Mouse (Mus musculus): ENCODE measurements around the gene Gm49358.
A peak's percentile ranks its signal among the peaks of the same experiment; 100 is the strongest.

Gm49358 gene

GRCm38 (mm10) chr10:86763672-86764071, at the start of gene Gm49358:
Gm49358 (plus strand) TSS chr10:86763972.
- Histone ChIP-seq H3K36me3 (ENCODE audit: control insufficient read depth, insufficient read depth, low read length, poor library complexity, severe bottlenecking) (no peaks in the 10 kb centered on the region), H3K27me3 (ENCODE audit: control insufficient read depth, insufficient read depth, low read length, poor library complexity, severe bottlenecking) (no peaks in the 10 kb centered on the region)
- DNase-seq (ENCODE audit: low read depth, low spot score): no peak

DNA sequence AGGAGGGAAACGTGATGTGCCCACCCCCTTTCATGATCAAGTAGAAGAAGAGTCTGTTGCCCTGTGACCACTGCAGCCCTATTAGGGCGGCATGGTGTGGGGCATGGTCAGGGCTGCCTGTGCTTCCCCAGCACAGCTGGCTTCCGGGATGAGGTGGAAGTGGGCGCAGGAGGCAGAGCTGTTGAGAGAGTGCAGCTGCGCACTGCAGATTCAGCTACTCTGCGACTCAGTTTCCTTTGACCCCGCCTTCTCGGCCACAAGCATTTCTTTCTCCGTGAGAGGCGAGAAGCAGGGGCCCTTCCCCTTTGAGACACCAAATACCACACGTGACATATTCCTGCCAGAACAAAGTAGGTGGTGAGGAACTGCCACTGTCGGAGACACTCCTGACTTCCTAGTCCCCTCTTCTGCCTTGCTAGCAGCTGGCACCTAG, 36.2 kb upstream of the Gm49358 start:
- H3K36me3 ChIP-seq (ENCODE audit: control insufficient read depth, insufficient read depth, low read length, poor library complexity, severe bottlenecking): no peaks in the 10 kb centered on the region
- DNase-seq (ENCODE audit: low read depth, low spot score): peak; percentile 75
- no peaks in the 10 kb centered on the region for H3K27me3 ChIP-seq (ENCODE audit: control insufficient read depth, insufficient read depth, low read length, poor library complexity, severe bottlenecking)

DNA sequence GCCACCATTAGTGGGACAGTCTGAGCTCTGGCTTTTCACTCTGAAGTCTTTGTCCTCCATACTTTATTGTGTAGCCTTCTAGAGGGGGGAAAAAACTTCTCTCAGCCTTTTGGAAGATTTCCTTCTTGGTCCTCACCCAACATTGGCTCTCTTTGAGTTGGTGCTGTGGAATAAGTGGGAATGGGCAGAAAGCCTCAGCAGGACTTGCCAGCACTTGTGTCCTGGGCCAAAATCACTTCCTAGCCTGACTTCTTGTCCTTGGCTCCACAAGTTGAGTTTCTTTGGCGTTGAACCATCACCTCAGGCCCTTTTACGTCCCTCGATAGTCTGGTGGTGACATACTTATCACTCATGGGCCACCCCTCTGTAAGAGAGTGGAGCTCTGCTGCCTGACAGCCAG, 35.6 kb upstream of the Gm49358 start:
- no peaks in the 10 kb centered on the region for H3K27me3 ChIP-seq (ENCODE audit: control insufficient read depth, insufficient read depth, low read length, poor library complexity, severe bottlenecking)
- H3K36me3 ChIP-seq (ENCODE audit: control insufficient read depth, insufficient read depth, low read length, poor library complexity, severe bottlenecking): no peaks in the 10 kb centered on the region
- no peak for DNase-seq (ENCODE audit: low read depth, low spot score)

GRCm38 (mm10) chr10:86730823-86731499, 32.8 kb upstream of the Gm49358 start:
- peak; percentile 87 for DNase-seq (ENCODE audit: low read depth, low spot score)
- no peaks in the 10 kb centered on the region for H3K36me3 ChIP-seq (ENCODE audit: control insufficient read depth, insufficient read depth, low read length, poor library complexity, severe bottlenecking)
- no peaks in the 10 kb centered on the region for H3K27me3 ChIP-seq (ENCODE audit: control insufficient read depth, insufficient read depth, low read length, poor library complexity, severe bottlenecking)

DNA sequence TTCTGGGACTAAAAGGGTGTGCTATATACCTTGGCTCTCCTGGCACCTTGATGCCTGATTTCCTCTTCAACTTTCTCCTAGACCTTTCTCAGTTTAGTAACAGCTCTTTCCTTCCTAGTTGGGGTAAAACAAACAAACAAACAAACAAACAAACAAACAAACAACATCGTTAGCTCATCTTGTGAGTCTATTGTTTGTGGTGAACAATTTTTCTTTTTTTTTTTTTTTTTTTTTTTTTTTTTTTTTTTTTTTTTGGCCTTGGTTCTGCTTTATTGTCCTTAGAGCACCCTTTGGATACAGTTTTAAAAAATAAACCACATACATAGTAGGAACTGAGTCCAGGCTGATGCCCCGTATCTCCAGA, 32.3 kb upstream of the Gm49358 start:
- H3K36me3 ChIP-seq (ENCODE audit: control insufficient read depth, insufficient read depth, low read length, poor library complexity, severe bottlenecking): no peaks in the 10 kb centered on the region
- DNase-seq (ENCODE audit: low read depth, low spot score): no peak

GRCm38 (mm10) chr10:86735036-86735435, 28.7 kb upstream of the Gm49358 start:
- Histone ChIP-seq H3K36me3 (ENCODE audit: control insufficient read depth, insufficient read depth, low read length, poor library complexity, severe bottlenecking) (no peaks in the 10 kb centered on the region), H3K27me3 (ENCODE audit: control insufficient read depth, insufficient read depth, low read length, poor library complexity, severe bottlenecking) (no peaks in the 10 kb centered on the region)
- peak; percentile 42 for DNase-seq (ENCODE audit: low read depth, low spot score)

More for the DNA sequence above, 32.3 kb upstream of the Gm49358 start:
- no peaks in the 10 kb centered on the region for H3K27me3 ChIP-seq (ENCODE audit: control insufficient read depth, insufficient read depth, low read length, poor library complexity, severe bottlenecking)

GRCm38 (mm10) chr10:86742918-86743317, 20.9 kb upstream of the Gm49358 start:
- Histone ChIP-seq H3K27me3 (ENCODE audit: control insufficient read depth, insufficient read depth, low read length, poor library complexity, severe bottlenecking) (no peaks in the 10 kb centered on the region), H3K36me3 (ENCODE audit: control insufficient read depth, insufficient read depth, low read length, poor library complexity, severe bottlenecking) (no peaks in the 10 kb centered on the region)
- no peak for DNase-seq (ENCODE audit: low read depth, low spot score)

- Histone ChIP-seq H3K27me3 (ENCODE audit: control insufficient read depth, insufficient read depth, low read length, poor library complexity, severe bottlenecking) (no peaks in the 10 kb centered on the region), H3K36me3 (ENCODE audit: control insufficient read depth, insufficient read depth, low read length, poor library complexity, severe bottlenecking) (no peaks in the 10 kb centered on the region)
- DNase-seq (ENCODE audit: low read depth, low spot score): no peak
Observed at GRCm38 (mm10) chr10:86744306-86744705, 19.5 kb upstream of the Gm49358 start.

- Histone ChIP-seq H3K27me3 (ENCODE audit: control insufficient read depth, insufficient read depth, low read length, poor library complexity, severe bottlenecking) (no peaks in the 10 kb centered on the region), H3K36me3 (ENCODE audit: control insufficient read depth, insufficient read depth, low read length, poor library complexity, severe bottlenecking) (no peaks in the 10 kb centered on the region)
- DNase-seq (ENCODE audit: low read depth, low spot score): no peak
Observed at GRCm38 (mm10) chr10:86755816-86756502, 7.8 kb upstream of the Gm49358 start.

- Histone ChIP-seq H3K27me3 (ENCODE audit: control insufficient read depth, insufficient read depth, low read length, poor library complexity, severe bottlenecking) (no peaks in the 10 kb centered on the region), H3K36me3 (ENCODE audit: control insufficient read depth, insufficient read depth, low read length, poor library complexity, severe bottlenecking) (no peaks in the 10 kb centered on the region)
- DNase-seq (ENCODE audit: low read depth, low spot score): no peak
Observed at GRCm38 (mm10) chr10:86757724-86758123, 6.0 kb upstream of the Gm49358 start.

DNA sequence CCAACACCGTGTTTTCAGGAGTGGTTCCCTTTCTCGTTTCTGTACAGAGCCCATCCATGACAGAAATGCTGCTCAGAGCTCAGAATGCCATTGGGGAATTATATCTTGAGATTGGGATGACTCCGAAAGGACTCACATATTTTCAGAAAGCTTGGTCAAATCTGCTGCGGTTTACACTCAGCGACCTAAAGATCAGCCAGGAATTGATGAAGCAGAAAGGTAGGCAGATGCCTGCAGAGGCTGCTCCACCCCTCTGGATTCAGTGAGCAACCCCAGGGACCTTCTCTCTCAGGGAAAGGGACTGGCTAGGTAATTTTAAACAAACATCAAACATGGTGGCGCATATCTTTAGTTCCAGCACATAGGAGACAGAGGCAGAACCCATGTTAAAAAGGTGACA, 5.6 kb upstream of the Gm49358 start:
- no peak for DNase-seq (ENCODE audit: low read depth, low spot score)
- Histone ChIP-seq H3K27me3 (ENCODE audit: control insufficient read depth, insufficient read depth, low read length, poor library complexity, severe bottlenecking) (no peaks in the 10 kb centered on the region), H3K36me3 (ENCODE audit: control insufficient read depth, insufficient read depth, low read length, poor library complexity, severe bottlenecking) (no peaks in the 10 kb centered on the region)

DNA sequence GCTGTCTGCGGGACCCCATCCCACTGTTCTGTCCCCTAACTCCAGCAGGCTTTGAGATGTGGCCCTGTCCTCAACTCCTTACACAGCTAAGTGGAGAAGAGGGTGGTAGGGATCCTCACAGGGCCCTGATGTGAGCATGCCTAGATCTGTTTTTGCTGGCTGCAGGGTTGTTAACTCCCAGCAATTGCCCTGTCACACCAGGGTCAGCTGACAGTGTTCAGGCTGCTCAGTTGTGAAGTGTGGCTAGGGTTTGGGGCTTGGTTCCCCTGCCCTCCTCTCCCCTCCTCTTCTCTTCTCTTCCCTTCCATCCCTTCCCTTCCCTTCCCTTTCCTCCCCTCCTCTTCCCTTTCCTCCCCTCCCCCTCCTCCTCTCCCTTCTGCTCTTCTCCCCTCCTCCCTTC, 2.5 kb upstream of the Gm49358 start:
- H3K36me3 ChIP-seq (ENCODE audit: control insufficient read depth, insufficient read depth, low read length, poor library complexity, severe bottlenecking): no peaks in the 10 kb centered on the region
- DNase-seq (ENCODE audit: low read depth, low spot score): no peak

DNA sequence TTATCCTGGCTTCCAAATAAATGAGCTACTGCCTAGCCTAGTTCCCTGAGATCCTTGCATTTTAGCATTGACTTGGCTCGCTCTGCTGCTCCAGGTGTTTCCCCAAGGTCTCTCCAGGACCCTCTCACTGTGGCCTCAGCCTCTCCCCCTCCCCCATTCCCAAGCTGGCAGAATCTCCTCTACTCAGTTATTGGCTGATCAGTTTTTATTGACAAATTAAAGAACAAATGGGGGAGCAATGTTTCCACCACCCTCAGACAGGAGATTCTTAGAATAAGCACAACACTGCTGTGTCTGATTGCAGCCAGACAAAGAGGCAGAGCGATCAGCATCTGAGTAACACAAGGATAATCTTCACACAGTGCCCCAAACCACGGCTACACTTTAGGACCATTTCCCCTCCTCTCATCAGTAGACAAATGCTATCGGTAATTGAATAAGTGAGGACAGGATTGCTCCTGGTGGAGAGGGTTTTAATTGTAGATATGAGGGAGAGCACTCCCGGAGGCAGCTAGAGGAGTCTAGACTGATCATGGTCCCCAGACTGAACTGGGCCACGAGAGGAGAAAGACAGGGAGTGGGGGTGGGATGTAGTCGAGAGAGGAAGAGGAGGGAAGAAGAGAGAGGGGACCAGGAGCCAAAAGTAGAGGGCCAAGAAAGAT, 1.9 kb upstream of the Gm49358 start:
- no peak for DNase-seq (ENCODE audit: low read depth, low spot score)
- Histone ChIP-seq H3K27me3 (ENCODE audit: control insufficient read depth, insufficient read depth, low read length, poor library complexity, severe bottlenecking) (no peaks in the 10 kb centered on the region), H3K36me3 (ENCODE audit: control insufficient read depth, insufficient read depth, low read length, poor library complexity, severe bottlenecking) (no peaks in the 10 kb centered on the region)

More for the DNA sequence above, 2.5 kb upstream of the Gm49358 start:
- H3K27me3 ChIP-seq (ENCODE audit: control insufficient read depth, insufficient read depth, low read length, poor library complexity, severe bottlenecking): no peaks in the 10 kb centered on the region

DNA sequence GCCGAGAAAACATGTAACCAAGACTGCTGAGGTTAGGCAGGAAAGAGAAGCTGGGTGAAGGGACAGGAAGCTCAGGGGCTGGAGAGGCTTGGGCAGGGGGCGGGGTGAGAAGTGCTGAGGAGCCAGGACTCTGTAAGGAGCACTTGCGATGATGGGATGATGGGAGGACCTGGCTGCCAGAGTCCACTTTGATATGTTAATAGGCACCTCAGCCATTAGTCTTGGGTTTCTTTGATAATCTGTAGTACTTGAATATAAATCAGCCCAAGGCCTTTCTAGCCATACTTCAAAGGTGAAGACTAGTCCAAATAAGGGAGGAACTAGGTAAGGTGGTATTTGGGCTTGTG, 1.4 kb upstream of the Gm49358 start:
- H3K27me3 ChIP-seq (ENCODE audit: control insufficient read depth, insufficient read depth, low read length, poor library complexity, severe bottlenecking): no peaks in the 10 kb centered on the region
- DNase-seq (ENCODE audit: low read depth, low spot score): no peak
- no peaks in the 10 kb centered on the region for H3K36me3 ChIP-seq (ENCODE audit: control insufficient read depth, insufficient read depth, low read length, poor library complexity, severe bottlenecking)

DNA sequence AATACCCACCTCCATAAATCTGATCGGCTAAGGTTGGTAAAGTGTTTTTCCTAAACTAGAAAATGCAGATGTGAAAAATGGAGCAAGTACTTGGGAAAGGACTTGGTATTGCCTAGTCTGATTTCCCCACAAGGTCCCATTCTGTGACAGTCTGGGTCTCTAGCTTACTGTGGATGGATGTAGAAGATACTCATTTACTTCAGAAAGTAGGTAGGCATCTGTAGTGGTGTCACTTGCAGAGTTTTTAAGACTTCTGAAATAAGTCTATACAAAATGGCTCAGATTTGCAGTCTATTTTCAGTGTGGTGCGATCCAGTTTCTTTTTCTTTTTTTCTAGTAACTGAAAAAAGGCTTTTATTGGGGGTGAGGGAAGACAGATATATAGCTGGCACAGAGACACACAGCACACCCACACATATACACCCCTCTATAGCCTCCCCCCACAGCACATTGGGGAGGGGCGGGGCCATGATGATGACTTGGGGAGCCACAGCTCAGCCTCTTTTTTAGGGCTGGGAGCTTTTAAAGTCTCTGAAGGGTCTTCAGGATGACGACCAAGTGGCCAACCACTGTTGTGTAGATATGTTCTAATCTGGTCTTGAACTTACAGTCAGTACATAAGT, 1.7 kb downstream of the Gm49358 start:
- DNase-seq (ENCODE audit: low read depth, low spot score): no peak
- H3K27me3 ChIP-seq (ENCODE audit: control insufficient read depth, insufficient read depth, low read length, poor library complexity, severe bottlenecking): no peaks in the 10 kb centered on the region
- no peaks in the 10 kb centered on the region for H3K36me3 ChIP-seq (ENCODE audit: control insufficient read depth, insufficient read depth, low read length, poor library complexity, severe bottlenecking)
